Mouse (Mus musculus) frontal cortex, postnatal 25 days (tissue): ENCODE results near the gene Gm26920.

ENCODE experiments used
- DNase-seq, 2 experiments: peaks; one replicate each; pipeline ENCODE4 v3.0.0; 2022; ENCODE audit warnings: low spot score in 2 of 2

Gene Gm26920

DNA sequence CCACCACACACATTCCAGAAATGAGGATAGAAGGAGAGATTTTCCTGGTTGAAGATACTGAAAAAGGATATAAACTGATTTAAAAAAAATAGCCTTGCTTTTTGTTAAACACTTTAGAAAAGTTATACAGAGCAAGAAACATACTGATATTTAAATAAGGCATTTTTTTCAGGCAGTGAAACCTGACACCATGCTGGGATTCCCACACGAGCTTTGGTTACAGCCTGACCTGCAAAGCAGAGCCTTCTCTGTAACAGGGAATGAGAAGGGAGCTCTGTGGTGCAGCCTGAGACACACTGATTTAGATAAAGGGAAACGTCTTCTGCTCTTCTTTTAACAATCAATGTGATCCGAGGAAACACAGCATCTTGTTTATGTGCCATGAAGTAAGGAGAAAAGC lies 36.6 kb downstream of the Gm26920 start:
- DNase-seq, result no peak

DNA sequence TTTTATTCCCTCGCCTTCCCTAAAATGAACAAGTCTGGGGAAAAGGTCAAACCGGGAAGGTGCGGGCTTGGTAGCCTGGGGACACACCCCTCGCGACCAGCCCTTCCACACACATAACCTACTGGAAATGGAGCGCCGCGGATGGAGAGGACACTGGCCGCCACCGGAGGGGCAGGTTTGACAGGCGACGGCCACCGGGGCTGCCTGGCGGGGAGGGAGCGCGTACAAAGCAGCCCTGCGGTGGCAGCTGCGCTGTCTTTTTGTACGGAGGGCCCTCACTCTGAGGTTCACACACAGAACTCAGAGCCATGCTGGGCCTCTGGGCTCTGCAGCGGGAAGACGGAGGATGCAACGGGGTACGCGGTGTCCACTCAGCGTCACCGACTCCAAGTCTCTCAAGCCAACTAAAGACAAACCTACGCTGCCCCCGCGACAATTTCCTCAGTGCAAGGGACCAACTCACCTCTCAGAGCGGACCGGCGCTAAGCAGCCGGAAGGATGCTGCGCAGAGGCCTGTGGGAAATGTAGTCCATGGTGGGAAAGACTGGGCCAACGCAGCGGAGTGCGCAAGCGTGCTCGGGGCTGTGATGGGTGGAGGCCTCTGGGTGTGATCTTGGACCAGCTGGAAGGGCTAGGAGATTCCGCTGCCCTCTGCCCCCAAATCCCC lies 39.2 kb downstream of the Gm26920 start, which contains the start of gene Zfp14:
Zfp14 (minus strand) TSS at position 499 of the 667 bp plus-strand sequence.
- peak; percentile 82 to 86 for DNase-seq

- DNase-seq, result no peak
These were observed 42.1 kb downstream of the Gm26920 start for GRCm38 (mm10) chr7:30048126-30048525.

GRCm38 (mm10) chr7:30044354-30044753 lies 45.9 kb downstream of the Gm26920 start:
- DNase-seq, result no peak

DNA sequence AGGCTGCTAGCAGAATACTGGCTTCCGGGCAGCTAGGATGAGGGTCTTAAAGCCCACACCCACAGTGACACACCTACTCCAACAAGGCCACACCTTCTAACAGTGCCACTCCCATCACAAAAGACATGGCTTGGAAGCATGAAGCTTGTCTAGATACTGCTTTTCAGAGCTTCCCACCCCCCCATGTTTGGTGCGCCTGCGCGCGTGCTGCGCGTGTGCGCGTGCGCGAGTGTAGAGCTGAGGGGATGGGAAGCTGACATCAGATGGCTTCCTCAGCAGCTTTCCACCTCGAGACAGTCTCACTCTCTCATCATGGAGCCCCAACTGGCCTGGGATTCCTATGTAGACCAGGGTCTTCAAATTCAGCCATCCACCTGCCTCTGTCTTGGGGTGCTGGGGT lies 55.9 kb downstream of the Gm26920 start:
- DNase-seq, result no peak

DNA sequence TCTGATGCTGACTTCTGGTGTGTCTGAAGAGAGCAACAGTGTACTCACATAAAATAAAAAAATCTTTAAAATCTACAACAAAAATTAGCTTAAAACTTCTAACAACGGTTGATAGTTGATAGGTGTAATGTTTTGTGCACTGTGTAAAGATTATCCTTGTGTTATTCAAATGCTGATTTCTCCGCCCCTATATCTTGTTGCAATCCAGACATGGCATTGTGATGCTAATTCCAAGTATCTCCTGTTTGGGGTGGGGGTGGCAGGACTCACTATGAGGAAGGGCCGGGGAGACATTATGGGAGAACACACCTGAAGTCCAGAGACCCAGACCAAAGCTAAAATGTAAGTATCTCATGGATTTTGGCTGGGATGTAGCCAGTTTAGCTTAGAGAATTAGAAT lies 58.8 kb downstream of the Gm26920 start:
- no peak for DNase-seq

GRCm38 (mm10) chr7:30030677-30031076 lies 59.5 kb downstream of the Gm26920 start:
- no peak for DNase-seq

GRCm38 (mm10) chr7:30028572-30028971 lies 61.6 kb downstream of the Gm26920 start:
- no peak for DNase-seq

DNA sequence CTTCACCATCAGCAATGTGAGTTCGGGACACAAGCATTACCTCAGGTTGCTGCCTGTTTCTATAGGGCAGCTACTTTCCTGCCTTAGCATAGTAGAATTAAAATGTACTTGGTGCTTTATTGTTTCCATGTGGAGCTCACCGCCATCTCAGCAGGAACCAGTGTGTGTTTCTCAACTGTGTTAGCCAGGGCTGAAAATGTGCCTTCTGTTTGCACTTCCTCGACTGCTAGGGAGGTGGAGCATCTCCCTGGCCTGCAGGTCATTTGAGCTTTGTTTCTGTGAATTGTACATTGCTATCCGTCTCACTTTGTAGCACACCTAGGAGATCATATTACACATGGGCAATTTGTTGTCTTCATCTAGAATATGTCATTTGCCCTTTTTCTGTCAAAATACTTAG lies 62.9 kb downstream of the Gm26920 start:
- DNase-seq, result no peak

DNA sequence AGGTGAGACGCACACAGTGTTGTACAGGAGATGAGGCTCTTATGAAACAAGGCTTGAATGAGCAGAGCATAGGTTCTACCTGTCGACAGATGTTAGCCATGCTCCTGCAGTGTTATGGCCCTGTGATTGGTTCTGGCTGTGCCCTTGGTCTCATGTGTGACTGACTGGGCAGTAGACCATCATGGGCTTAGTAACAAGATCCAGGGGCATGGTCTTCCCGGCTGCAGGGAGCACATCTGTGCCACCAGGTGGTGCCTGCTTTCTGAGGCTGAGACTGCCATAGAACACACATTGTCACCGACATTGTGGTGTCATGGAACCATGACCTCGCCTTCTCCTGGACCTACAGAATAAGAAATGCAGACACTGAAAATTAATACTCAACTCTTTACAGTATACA lies 64.9 kb downstream of the Gm26920 start:
- DNase-seq, result no peak

DNA sequence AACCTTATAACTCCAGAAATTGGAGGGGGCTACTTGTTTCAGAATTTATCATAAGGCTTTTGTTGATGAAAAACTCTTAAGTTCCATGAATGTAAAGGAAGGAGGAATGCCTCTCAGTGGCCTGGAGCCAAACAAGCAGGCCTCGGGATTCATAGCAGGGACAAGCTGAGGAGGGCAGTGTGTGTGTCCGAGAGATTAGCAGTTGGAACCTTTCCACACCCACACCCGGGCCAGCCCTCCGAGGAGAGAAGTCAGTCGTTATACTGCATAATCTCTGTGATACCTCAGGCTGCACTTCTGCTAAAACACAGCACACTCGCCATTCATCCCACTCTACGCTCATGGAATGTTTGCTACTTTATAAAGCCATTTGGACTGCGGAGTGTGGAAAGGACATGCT lies 66.4 kb downstream of the Gm26920 start:
- DNase-seq, result no peak

DNA sequence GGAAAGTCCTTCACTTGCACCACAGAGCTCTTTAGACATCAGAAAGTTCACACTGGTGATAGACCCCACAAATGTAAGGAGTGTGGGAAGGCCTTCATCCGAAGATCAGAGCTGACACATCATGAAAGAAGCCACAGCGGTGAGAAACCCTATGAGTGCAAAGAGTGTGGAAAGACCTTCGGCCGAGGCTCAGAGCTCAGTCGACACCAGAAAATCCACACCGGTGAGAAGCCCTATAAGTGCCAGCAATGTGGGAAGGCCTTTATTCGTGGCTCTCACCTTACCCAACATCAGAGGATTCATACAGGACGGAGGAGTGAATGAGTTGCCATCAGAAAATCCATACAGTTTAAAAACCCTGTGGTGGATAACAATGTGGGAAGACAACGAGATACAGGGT lies 66.9 kb downstream of the Gm26920 start:
- DNase-seq, result no peak

GRCm38 (mm10) chr7:30019543-30019942 lies 70.7 kb downstream of the Gm26920 start:
- DNase-seq, result no peak

DNA sequence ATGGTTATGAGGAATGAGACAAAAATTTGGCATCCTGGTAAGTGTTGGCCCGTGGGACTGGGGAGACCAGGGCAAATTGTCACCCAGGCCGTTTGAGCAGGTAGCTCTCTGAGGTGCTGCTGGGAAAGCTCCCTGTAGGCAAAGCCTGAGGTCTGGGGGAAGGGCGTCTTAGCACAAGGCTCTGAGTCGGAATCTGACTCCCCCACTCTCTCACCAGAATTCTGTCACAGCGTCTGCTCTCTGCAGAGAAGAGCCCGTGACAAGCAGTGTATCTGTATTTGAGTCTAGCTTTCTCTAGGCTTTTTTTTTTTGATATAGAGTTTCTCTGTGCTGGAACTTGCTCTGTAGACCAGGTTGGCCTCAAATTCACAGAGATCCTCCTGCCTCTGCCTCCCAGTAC lies 73.0 kb downstream of the Gm26920 start:
- DNase-seq, result no peak

DNA sequence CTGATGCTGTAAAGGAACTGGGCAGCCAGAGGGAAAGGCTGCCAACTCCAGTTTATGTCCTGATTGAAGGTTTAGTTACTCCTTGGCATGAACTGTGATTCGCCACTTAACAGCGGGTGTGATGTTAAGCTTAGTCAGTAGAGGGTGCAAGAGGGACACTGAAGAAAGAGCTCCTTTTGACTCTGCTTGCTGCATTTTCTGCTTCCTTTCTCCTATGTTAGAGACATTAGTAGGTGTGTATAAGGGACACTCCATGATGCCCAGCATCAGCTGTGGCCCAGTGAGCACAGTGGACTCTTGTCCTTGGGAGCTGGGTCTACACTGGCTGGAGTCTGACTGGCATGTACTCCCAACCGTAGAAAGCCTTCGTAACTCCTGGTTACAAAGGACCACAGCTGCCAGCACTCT lies 77.2 kb downstream of the Gm26920 start:
- peak; percentile 27 to 31 for DNase-seq

GRCm38 (mm10) chr7:30010551-30011195 lies 79.5 kb downstream of the Gm26920 start:
- DNase-seq, result no peak

DNA sequence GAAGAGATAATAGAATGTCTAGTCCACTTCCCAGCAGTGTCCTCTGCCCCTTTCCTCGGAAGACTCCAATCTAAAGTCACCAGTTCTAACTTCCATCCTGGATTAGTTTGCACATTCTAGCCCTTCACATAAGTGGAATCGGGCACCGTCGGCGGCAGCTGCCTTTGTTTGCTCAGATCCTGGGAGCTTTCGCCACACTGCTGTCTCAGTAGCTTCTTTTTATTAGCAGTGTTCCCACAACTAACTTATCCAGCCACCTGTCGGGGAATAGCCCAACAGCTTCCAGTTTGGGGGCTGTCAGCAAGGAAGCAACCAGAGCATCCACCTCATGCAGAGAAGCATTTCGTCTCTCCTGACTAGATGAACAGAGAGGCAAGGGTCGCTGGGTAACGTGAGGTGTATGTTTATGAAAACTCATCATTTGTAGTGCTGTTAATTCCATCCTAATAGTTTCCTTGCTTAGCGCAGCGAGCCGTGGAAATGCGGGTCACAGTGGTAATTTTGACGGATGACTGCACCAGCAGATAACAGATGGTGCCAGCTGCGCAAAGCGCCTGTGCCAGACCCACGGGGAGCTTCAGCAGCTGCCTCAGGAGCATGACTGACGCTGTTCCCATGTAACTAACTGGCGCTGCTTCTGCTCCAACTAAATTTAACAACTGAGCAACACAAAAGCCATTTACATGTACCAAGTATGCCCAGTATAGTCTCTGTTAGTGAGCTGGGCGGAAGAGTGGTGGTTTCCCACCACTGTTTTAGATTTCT lies 80.7 kb downstream of the Gm26920 start:
- peak in 1 of 2 experiments; percentile 34 for DNase-seq

DNA sequence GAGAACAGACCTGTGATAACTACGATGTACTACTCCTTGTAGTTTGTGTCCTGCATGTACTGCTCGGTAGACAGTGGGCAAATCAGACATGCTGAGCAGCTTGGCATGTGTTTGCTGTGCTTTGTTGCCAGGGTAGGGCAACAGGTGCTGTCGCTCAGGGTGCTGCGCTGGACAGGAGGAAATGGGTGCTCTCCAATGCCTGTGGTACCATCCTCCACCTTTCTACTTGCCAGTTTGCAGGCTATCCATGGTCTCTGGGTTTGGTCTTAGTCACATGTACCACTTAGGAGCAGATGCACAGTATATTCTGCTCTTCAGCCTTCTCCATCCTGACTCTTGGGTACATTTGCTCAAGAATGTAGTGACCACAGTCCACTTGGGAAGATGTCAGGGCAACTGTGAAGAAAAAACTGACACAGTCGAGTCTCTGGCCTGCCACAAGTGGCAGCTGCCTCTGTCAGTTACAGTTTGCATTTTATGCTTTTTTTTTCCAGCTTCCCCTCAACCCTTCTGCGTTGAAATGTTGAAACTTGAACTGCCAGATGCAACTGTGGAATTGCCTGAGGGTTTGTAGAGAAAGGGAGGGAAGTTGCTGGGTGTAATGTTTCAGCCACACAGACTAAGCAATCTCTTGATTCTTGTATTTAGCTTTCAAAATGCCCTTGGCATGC lies 82.1 kb downstream of the Gm26920 start:
- no peak for DNase-seq

GRCm38 (mm10) chr7:30007601-30008000 lies 82.6 kb downstream of the Gm26920 start:
- DNase-seq, result no peak
